Mouse (Mus musculus): ENCODE results near the gene Gabra3. TPM values are rescaled to one million over a fixed set of nuclear protein-coding genes. Genes with fewer than 3 reads are reported as not detected.

The Gabra3 gene
- polyA plus RNA-seq (2017; shearing (Covaris generic)) = not detected

GRCm38 (mm10) chrX:72656230-72656898 is at the start of gene Gabra3:
Gene Gabra3 (minus strand): TSS chrX:72656848.

GRCm38 (mm10) chrX:72386758-72387157 is 269.9 kb downstream of the Gabra3 start, which contains the start of gene Magea10:
Gene Magea10 (minus strand): TSS chrX:72386858.

Other genes starting within 250 kb of the Gabra3 start
- under 1 TPM in 1 of 2 experiments, not detected in 1; 0.23 TPM for gene Gabrq, start 168.3 kb upstream of the Gabra3 start, polyA plus RNA-seq (2017; shearing (Covaris generic))

Data from activated CD4-positive, CD25-positive, alpha-beta regulatory T cell (primary cell).